Mouse (Mus musculus) layer of hippocampus, postnatal 36 days (tissue): ENCODE data around the gene Pard3b. TPM values are rescaled to one million over a fixed set of nuclear protein-coding genes. Genes with fewer than 3 reads are reported as not detected.

Experiments
- DNase-seq, 2 experiments: peaks; one replicate each; pipeline ENCODE4 v3.0.0; 2022
- total RNA-seq, 2 experiments: library from RNA; stranded (reverse); gene quantifications; 2 replicates each; pipeline ENCODE4 v1.2.3; 2021

Pard3b gene
- total RNA-seq, 2 experiments from 2014 or later: 5.7 to 6.1 TPM

GRCm38 (mm10) chr1:62405061-62405460, 766.4 kb downstream of the Pard3b start:
- no peak for DNase-seq

- no peak for DNase-seq
Observed at GRCm38 (mm10) chr1:62411368-62411767, 772.7 kb downstream of the Pard3b start.

GRCm38 (mm10) chr1:62412019-62412418, 773.4 kb downstream of the Pard3b start:
- no peak for DNase-seq

- DNase-seq: no peak
Observed at GRCm38 (mm10) chr1:62412988-62413387, 774.4 kb downstream of the Pard3b start.

- no peak for DNase-seq
Observed at GRCm38 (mm10) chr1:62414521-62414920, 775.9 kb downstream of the Pard3b start.

GRCm38 (mm10) chr1:62416627-62417374, 778.2 kb downstream of the Pard3b start:
- no peak for DNase-seq

- DNase-seq: no peak
Observed at GRCm38 (mm10) chr1:62422896-62423650, 784.4 kb downstream of the Pard3b start.

- DNase-seq: no peak
Observed at GRCm38 (mm10) chr1:62425369-62425768, 786.7 kb downstream of the Pard3b start.

- no peak for DNase-seq
Observed at GRCm38 (mm10) chr1:62428736-62429135, 790.1 kb downstream of the Pard3b start.

GRCm38 (mm10) chr1:62429333-62430182, 790.9 kb downstream of the Pard3b start:
- no peak for DNase-seq

- DNase-seq: no peak
Observed at GRCm38 (mm10) chr1:62431054-62431453, 792.4 kb downstream of the Pard3b start.

- no peak for DNase-seq
Observed at GRCm38 (mm10) chr1:62433891-62434290, 795.3 kb downstream of the Pard3b start.

- no peak for DNase-seq
Observed at GRCm38 (mm10) chr1:62435844-62436243, 797.2 kb downstream of the Pard3b start.

- no peak for DNase-seq
Observed at GRCm38 (mm10) chr1:62436304-62436703, 797.7 kb downstream of the Pard3b start.

- no peak for DNase-seq
Observed at GRCm38 (mm10) chr1:62437493-62437892, 798.9 kb downstream of the Pard3b start.

GRCm38 (mm10) chr1:62444406-62444805, 805.8 kb downstream of the Pard3b start:
- DNase-seq: no peak

GRCm38 (mm10) chr1:62446818-62447217, 808.2 kb downstream of the Pard3b start:
- DNase-seq: no peak

GRCm38 (mm10) chr1:62449193-62449875, 810.7 kb downstream of the Pard3b start:
- no peak for DNase-seq

GRCm38 (mm10) chr1:62465536-62465935, 826.9 kb downstream of the Pard3b start:
- no peak for DNase-seq

- DNase-seq: no peak
Observed at GRCm38 (mm10) chr1:62466544-62466943, 827.9 kb downstream of the Pard3b start.

- no peak for DNase-seq
Observed at GRCm38 (mm10) chr1:62483059-62483458, 844.4 kb downstream of the Pard3b start.

GRCm38 (mm10) chr1:62488871-62489270, 850.2 kb downstream of the Pard3b start:
- no peak for DNase-seq
